Mouse (Mus musculus) spleen, adult 2 months (tissue): ENCODE results near the gene Sbp.
"Not testable (repeated sequence)": the region's sequence is repeated elsewhere in the genome, so short reads cannot be mapped to it uniquely, and the experiment has no call there.

Experiments
- CTCF ChIP-seq: fragments of 200-500 bp; IDR thresholded peaks from 2 replicates; pipeline ENCODE4 v1.5.1; 2011; ENCODE audit warnings: mild to moderate bottlenecking, inconsistent platforms; ENCODE audit not compliant: insufficient read depth, insufficient read length, insufficient replicate concordance; ENCODE audit errors: extremely low read depth
- POLR2A ChIP-seq: fragments of 200-500 bp; IDR thresholded peaks from 2 replicates; pipeline ENCODE4 v1.6.1; 2011; ENCODE audit warnings: low read depth, low read length, inconsistent platforms

GRCm38 (mm10) chr17:23947486-23947885 lies 6.0 kb downstream of the Sbp start:
- TF ChIP-seq CTCF, POLR2A: not testable (repeated sequence)
